Mouse (Mus musculus): ENCODE data around the gene Stat3. TPM values are rescaled to one million over a fixed set of nuclear protein-coding genes. Genes with fewer than 3 reads are reported as not detected.

Gene Stat3
- polyA plus RNA-seq, 1 experiment, result 82.6 TPM

DNA sequence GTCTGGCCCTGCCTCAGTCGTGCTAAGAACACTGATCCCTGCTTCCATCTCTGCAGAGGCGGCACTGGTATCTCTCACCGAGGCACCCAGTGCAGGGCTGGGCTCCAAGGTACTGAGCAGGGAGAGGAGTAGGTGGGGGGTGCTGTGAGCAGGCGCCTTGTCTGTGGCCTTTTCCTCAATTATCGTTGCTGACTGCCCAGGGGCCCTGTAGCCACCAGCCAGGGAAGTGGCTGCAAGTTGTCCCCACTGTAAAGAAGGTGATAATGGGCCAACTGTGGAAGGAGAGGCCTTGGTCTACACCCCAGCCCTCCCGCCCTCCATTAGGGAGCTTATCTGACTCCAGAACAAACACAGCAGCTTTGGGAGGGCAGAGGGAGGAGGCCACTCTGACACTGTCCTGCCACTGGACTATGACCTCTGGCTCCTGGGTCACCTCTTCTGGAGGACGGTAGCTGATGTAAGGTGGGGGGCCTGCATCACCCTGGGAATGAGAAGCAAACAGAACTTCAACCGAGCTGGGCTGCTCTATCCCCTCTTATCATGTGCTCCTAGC, 53.1 kb downstream of the Stat3 start:
- Histone ChIP-seq H3K36me3 (replicated peaks; ENCODE audit: low read length) (peaks cover 99% of the 10 kb centered on the region), H3K9me3 (no peaks in the 10 kb centered on the region), H3K4me1 (peaks cover 65% of the 10 kb centered on the region), H3K27me3 (replicated peaks) (no peaks in the 10 kb centered on the region), H3K4me3 (replicated peaks) (peak overlapping the region; percentile 31)
- no peak for TF ChIP-seq FLI1 (IDR thresholded peaks at IDR 0.05; ENCODE audit: low read length)
- TF ChIP-seq GATA1 (IDR thresholded peaks at IDR 0.05; ENCODE audit: borderline replicate concordance, low read length), result no peak

- H3K4me3 ChIP-seq (replicated peaks), result no peak overlapping the region
- H3K9me3 ChIP-seq, result no peaks in the 10 kb centered on the region
- peaks cover 63% of the 10 kb centered on the region for H3K4me1 ChIP-seq
- peaks cover 99% of the 10 kb centered on the region for H3K36me3 ChIP-seq (replicated peaks; ENCODE audit: low read length)
- H3K27me3 ChIP-seq (replicated peaks), result no peaks in the 10 kb centered on the region
- TF ChIP-seq FLI1 (IDR thresholded peaks at IDR 0.05; ENCODE audit: low read length), result no peak
- TF ChIP-seq GATA1 (IDR thresholded peaks at IDR 0.05; ENCODE audit: borderline replicate concordance, low read length), result no peak
Observed at GRCm38 (mm10) chr11:100885472-100885871, 53.9 kb downstream of the Stat3 start.

GRCm38 (mm10) chr11:100883640-100884039, 55.7 kb downstream of the Stat3 start:
- no peaks in the 10 kb centered on the region for H3K27me3 ChIP-seq (replicated peaks)
- H3K4me3 ChIP-seq (replicated peaks), result no peak overlapping the region
- no peaks in the 10 kb centered on the region for H3K9me3 ChIP-seq
- TF ChIP-seq FLI1 (IDR thresholded peaks at IDR 0.05; ENCODE audit: low read length) (no peak), GATA1 (IDR thresholded peaks at IDR 0.05; ENCODE audit: borderline replicate concordance, low read length) (no peak)
- H3K4me1 ChIP-seq, result peaks cover 66% of the 10 kb centered on the region
- peaks cover 97% of the 10 kb centered on the region for H3K36me3 ChIP-seq (replicated peaks; ENCODE audit: low read length)

- Histone ChIP-seq H3K36me3 (replicated peaks; ENCODE audit: low read length) (peaks cover 85% of the 10 kb centered on the region), H3K27me3 (replicated peaks) (no peaks in the 10 kb centered on the region), H3K4me3 (replicated peaks) (peak overlapping the region; percentile 42), H3K4me1 (peaks cover 27% of the 10 kb centered on the region), H3K9me3 (0 out of 2 replicates have a peak, but pooled peaks cover 6% of the 10 kb centered on the region)
- TF ChIP-seq FLI1 (IDR thresholded peaks at IDR 0.05; ENCODE audit: low read length) (no peak), GATA1 (IDR thresholded peaks at IDR 0.05; ENCODE audit: borderline replicate concordance, low read length) (no peak)
Observed at GRCm38 (mm10) chr11:100879321-100880078, 59.8 kb downstream of the Stat3 start.

DNA sequence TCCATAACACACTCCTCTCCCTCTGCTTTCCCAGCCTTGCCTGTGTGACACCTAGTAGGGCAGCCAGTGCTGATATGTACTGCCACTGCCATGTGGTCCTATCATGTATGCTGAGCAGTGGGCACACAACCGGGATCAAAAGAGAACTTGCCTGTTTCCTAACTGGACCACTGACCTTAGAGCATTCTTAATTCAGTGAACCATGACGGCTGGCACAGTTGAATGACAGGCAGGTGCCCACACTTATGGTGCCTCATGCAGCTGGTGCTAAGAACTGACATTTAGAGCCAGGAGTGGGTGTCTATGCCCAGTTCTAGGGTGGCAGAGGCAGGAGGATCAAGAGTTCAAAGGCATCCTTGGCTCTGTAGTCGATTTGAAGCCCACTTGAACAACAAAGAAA, 63.6 kb downstream of the Stat3 start:
- no peaks in the 10 kb centered on the region for H3K27me3 ChIP-seq (replicated peaks)
- H3K9me3 ChIP-seq, result 0 out of 2 replicates have a peak, but pooled peaks cover 6% of the 10 kb centered on the region
- H3K36me3 ChIP-seq (replicated peaks; ENCODE audit: low read length), result peaks cover 75% of the 10 kb centered on the region
- H3K4me3 ChIP-seq (replicated peaks), result no peak overlapping the region
- no peak for TF ChIP-seq FLI1 (IDR thresholded peaks at IDR 0.05; ENCODE audit: low read length)
- no peak for TF ChIP-seq GATA1 (IDR thresholded peaks at IDR 0.05; ENCODE audit: borderline replicate concordance, low read length)
- peaks cover 21% of the 10 kb centered on the region for H3K4me1 ChIP-seq

DNA sequence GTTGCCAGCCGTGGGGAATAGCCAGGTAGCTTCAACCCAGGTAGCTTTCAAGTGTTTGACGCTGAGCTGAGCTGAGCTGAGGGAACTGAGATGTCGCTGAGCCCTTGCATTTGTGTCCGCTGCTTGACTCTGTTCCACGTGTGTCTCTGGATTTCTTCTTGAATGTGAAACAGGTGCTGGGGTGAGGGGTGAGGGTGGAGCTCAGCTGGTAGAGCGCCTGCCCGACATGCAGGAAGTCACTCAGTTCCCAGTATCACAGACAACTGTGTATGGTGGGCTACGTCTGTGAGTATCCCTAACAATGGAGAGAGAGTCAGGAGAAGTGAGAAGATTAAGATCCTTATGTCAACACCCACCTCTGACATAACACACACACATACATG, 68.4 kb downstream of the Stat3 start:
- TF ChIP-seq GATA1 (IDR thresholded peaks at IDR 0.05; ENCODE audit: borderline replicate concordance, low read length) (no peak), FLI1 (IDR thresholded peaks at IDR 0.05; ENCODE audit: low read length) (no peak)
- H3K4me3 ChIP-seq (replicated peaks), result no peak overlapping the region
- peaks cover 62% of the 10 kb centered on the region for H3K36me3 ChIP-seq (replicated peaks; ENCODE audit: low read length)
- no peaks in the 10 kb centered on the region for H3K4me1 ChIP-seq
- no peaks in the 10 kb centered on the region for H3K27me3 ChIP-seq (replicated peaks)
- H3K9me3 ChIP-seq, result no peaks in the 10 kb centered on the region

GRCm38 (mm10) chr11:100870256-100870967, 68.9 kb downstream of the Stat3 start:
- Histone ChIP-seq H3K4me1 (no peaks in the 10 kb centered on the region), H3K36me3 (replicated peaks; ENCODE audit: low read length) (peaks cover 62% of the 10 kb centered on the region), H3K4me3 (replicated peaks) (no peak overlapping the region), H3K9me3 (no peaks in the 10 kb centered on the region), H3K27me3 (replicated peaks) (no peaks in the 10 kb centered on the region)
- TF ChIP-seq GATA1 (IDR thresholded peaks at IDR 0.05; ENCODE audit: borderline replicate concordance, low read length) (no peak), FLI1 (IDR thresholded peaks at IDR 0.05; ENCODE audit: low read length) (no peak)

- H3K4me1 ChIP-seq, result peaks cover 30% of the 10 kb centered on the region
- peaks cover 69% of the 10 kb centered on the region for H3K36me3 ChIP-seq (replicated peaks; ENCODE audit: low read length)
- H3K4me3 ChIP-seq (replicated peaks), result no peak overlapping the region
- TF ChIP-seq FLI1 (IDR thresholded peaks at IDR 0.05; ENCODE audit: low read length) (no peak), GATA1 (IDR thresholded peaks at IDR 0.05; ENCODE audit: borderline replicate concordance, low read length) (no peak)
- H3K27me3 ChIP-seq (replicated peaks), result no peaks in the 10 kb centered on the region
- H3K9me3 ChIP-seq, result no peaks in the 10 kb centered on the region
Observed at GRCm38 (mm10) chr11:100865618-100866017, 73.7 kb downstream of the Stat3 start.

GRCm38 (mm10) chr11:100863141-100863540, 76.2 kb downstream of the Stat3 start:
- Histone ChIP-seq H3K4me3 (replicated peaks) (no peak overlapping the region), H3K9me3 (no peaks in the 10 kb centered on the region), H3K4me1 (peaks cover 50% of the 10 kb centered on the region), H3K27me3 (replicated peaks) (peaks cover 3% of the 10 kb centered on the region), H3K36me3 (replicated peaks; ENCODE audit: low read length) (peaks cover 55% of the 10 kb centered on the region)
- TF ChIP-seq FLI1 (IDR thresholded peaks at IDR 0.05; ENCODE audit: low read length) (no peak), GATA1 (IDR thresholded peaks at IDR 0.05; ENCODE audit: borderline replicate concordance, low read length) (no peak)

DNA sequence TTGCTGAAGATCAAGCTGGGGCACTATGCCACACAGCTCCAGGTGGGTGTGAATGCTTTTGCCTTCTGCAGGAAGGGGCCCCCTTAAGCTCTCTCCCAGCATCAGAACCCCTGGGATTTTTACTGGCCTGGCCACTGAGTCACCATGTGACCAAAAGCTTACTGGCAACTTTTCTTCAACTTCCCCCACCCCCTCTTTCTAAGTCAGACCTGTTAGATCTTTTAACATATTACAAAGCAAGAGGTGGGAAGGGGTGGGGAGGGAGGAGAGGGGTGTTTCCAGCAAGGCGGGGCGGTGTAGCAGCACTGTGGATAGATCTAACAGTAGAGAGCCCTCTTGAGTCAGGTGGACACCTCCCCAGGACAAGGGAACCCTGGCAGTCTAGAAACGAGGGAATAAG, 77.5 kb downstream of the Stat3 start:
- Histone ChIP-seq H3K9me3 (no peaks in the 10 kb centered on the region), H3K36me3 (replicated peaks; ENCODE audit: low read length) (peaks cover 46% of the 10 kb centered on the region), H3K4me1 (peaks cover 54% of the 10 kb centered on the region), H3K4me3 (replicated peaks) (no peak overlapping the region), H3K27me3 (replicated peaks) (peaks cover 13% of the 10 kb centered on the region)
- TF ChIP-seq GATA1 (IDR thresholded peaks at IDR 0.05; ENCODE audit: borderline replicate concordance, low read length) (no peak), FLI1 (IDR thresholded peaks at IDR 0.05; ENCODE audit: low read length) (no peak)

Data from megakaryocyte, embryonic 14.5 days (primary cell).